Comparison of ENCODE assay signal across 16 mouse cellular contexts in the genomic region with DNA sequence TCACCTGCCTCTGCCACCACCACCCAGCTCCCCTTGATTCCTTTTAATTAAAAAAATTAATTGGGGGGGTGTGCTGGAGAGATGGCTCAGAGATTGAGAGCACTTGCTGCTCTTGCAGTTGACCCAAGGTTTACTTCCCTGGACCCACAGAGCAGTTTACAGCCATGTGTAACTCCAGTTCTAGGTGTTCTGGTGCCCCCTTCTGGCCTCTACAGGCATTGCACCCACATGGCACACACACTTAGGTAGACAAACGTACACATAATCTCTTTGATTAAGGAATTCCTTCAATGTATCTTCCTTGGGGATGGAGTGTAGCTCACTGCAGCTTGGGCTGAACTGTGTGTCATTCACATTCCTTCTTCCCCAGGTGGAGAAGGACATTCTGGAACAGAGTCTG. TPM values are rescaled to one million over a fixed set of nuclear protein-coding genes. Genes with fewer than 3 reads are reported as not detected.
DNase-seq lines count a peak whose midpoint lies in the region; ATAC-seq and TF ChIP-seq lines count a peak whose summit lies in the region.
"Had no signal": no experiment of that assay in that cellular context is flagged by ENCODE, and none has a peak within 500 bp of the region (broad histone marks: within the 10 kb centered on the region; RNA-seq: fewer than 3 reads in every experiment).

No protein-coding gene starts in this region.

- no peak for TF ChIP-seq EP300 in ES-Bruce4 (IDR thresholded peaks at IDR 0.05; ENCODE audit: insufficient read depth, low read depth, low read length)

- no peak overlapping the region for H3K4me3 ChIP-seq in left cerebral cortex, adult 2 months
- no peak overlapping the region for H3K4me3 ChIP-seq in ES-Bruce4 (ENCODE audit: low read depth, low read length)
- no peak overlapping the region for H3K4me3 ChIP-seq in forebrain, embryonic 14.5 days (ENCODE audit: low read depth, low read length)
- H3K4me3 ChIP-seq: heart, embryonic 15.5 days; megakaryocyte, embryonic 14.5 days had no signal

- intact Hi-C loops in left cerebral cortex, adult 2 months (cut with DNase I), result loop anchor here (10.0 kb wide), 1 partner anchor 250 kb away; no protein-coding TSS in a partner anchor
- intact Hi-C loops in left cerebral cortex, postnatal 25 days (cut with DNase I), result no loop called here

- no peak overlapping the region for H3K9ac ChIP-seq in ES-Bruce4 (ENCODE audit: low read depth, poor library complexity, severe bottlenecking)
- no peak overlapping the region for H3K9ac ChIP-seq in forebrain, embryonic 14.5 days (ENCODE audit: low read length)
- H3K9ac ChIP-seq: heart, embryonic 15.5 days had no signal

- no peaks in the 10 kb centered on the region for H3K36me3 ChIP-seq in ES-Bruce4 (ENCODE audit: control insufficient read depth, insufficient read depth, low read length, poor library complexity, severe bottlenecking)
- no peaks in the 10 kb centered on the region for H3K36me3 ChIP-seq in forebrain, embryonic 14.5 days (ENCODE audit: control insufficient read depth, insufficient read depth, low read length)
- H3K36me3 ChIP-seq: heart, embryonic 15.5 days had no signal

- no peaks in the 10 kb centered on the region for H3K27me3 ChIP-seq in ES-Bruce4 (ENCODE audit: control insufficient read depth, insufficient read depth, low read length, poor library complexity, severe bottlenecking)
- no peaks in the 10 kb centered on the region for H3K27me3 ChIP-seq in forebrain, embryonic 14.5 days (replicated peaks; ENCODE audit: control insufficient read depth, insufficient read depth, low read length)

- no peak for ATAC-seq in forebrain, embryonic 14.5 days

- no peak for DNase-seq in left cerebral cortex, adult 2 months (ENCODE audit: extremely low spot score in 1 of 2, low spot score in 2 of 2)
- DNase-seq in left cerebral cortex, postnatal 25 days (ENCODE audit: low spot score in 2 of 2), result no peak
- DNase-seq in A20 (ENCODE audit: low read depth, low spot score), result peak; percentile 27
- DNase-seq in induced T-regulatory cell, adult 2 months (ENCODE audit: low read depth), result peak; percentile 29
- DNase-seq in lung, postnatal 36 days, result no peak
- DNase-seq in forebrain, embryonic 14.5 days (ENCODE audit: low spot score), result no peak
- DNase-seq: adrenal gland, adult 2 months; cerebellum, postnatal 10 days; kidney, postnatal 14 days; left cerebral cortex, postnatal 4 days; lung, adult 18-20 months; thymus, adult 18-20 months had no signal

- no peak overlapping the region for H3K27ac ChIP-seq in left cerebral cortex, adult 2 months
- no peak overlapping the region for H3K27ac ChIP-seq in ES-Bruce4 (ENCODE audit: insufficient read depth, low read length)
- H3K27ac ChIP-seq in forebrain, embryonic 14.5 days (ENCODE audit: low read depth, low read length), result no peak overlapping the region
- H3K27ac ChIP-seq: heart, embryonic 15.5 days had no signal

- TF ChIP-seq POLR2A in ES-Bruce4 (IDR thresholded peaks at IDR 0.05; ENCODE audit: insufficient read depth, low read length), result no peak

- no peak overlapping the region for H3K4me2 ChIP-seq in forebrain, embryonic 14.5 days (ENCODE audit: low read length)
- H3K4me2 ChIP-seq: heart, embryonic 15.5 days had no signal

- TF ChIP-seq CTCF in left cerebral cortex, adult 2 months (IDR thresholded peaks at IDR 0.05), result peak; percentile 10
- peak; percentile 28 for TF ChIP-seq CTCF in ES-Bruce4 (IDR thresholded peaks at IDR 0.05; ENCODE audit: low read depth, low read length)

- peaks cover 3% of the 10 kb centered on the region; the same call in 1 of the 2 replicates for H3K9me3 ChIP-seq in ES-Bruce4 (replicated peaks; ENCODE audit: control insufficient read depth, insufficient read depth, low read length, poor library complexity, severe bottlenecking)
- no peaks in the 10 kb centered on the region for H3K9me3 ChIP-seq in forebrain, embryonic 14.5 days (replicated peaks; ENCODE audit: control insufficient read depth, low read length)
- H3K9me3 ChIP-seq: heart, embryonic 15.5 days had no signal

- 91% methylated on average over 1 of the region's 1 CpGs for WGBS in forebrain, embryonic 14.5 days

- no peaks in the 10 kb centered on the region for H3K4me1 ChIP-seq in ES-Bruce4 (ENCODE audit: control insufficient read depth, insufficient read depth, low read length)
- H3K4me1 ChIP-seq in forebrain, embryonic 14.5 days (ENCODE audit: control insufficient read depth, insufficient read depth, low read length), result no peaks in the 10 kb centered on the region
- H3K4me1 ChIP-seq: heart, embryonic 15.5 days had no signal

RNA-seq across cellular contexts. Expression of a gene that starts 17.5 kb away (rescaled TPM):
- total RNA-seq in left cerebral cortex, adult 2 months (2021), result under 1 TPM; 0.19 to 0.27 TPM
- total RNA-seq in left cerebral cortex, postnatal 25 days (2021), result under 1 TPM; 0.14 to 0.18 TPM
- polyA plus RNA-seq in ES-Bruce4 (2011; ENCODE audit: insufficient read depth, insufficient read length, low read depth, missing spikeins), result not detected in 2 replicates
- polyA plus RNA-seq in forebrain, embryonic 14.5 days (2014; fragmentation: Nextera tagmentation; extraction: Ambion mirVana), result 0.09 and 0.15 TPM in 2 replicates
- total RNA-seq: monocyte, adult 5-6 weeks had no signal

RNA-seq across cellular contexts. Expression of a gene that starts 25.2 kb away (rescaled TPM):
- 10 to 100 TPM; 68.7 to 78.6 TPM for total RNA-seq in left cerebral cortex, adult 2 months (2021)
- total RNA-seq in left cerebral cortex, postnatal 25 days (2021), result 10 to 100 TPM; 72.1 to 79.0 TPM
- polyA plus RNA-seq in ES-Bruce4 (2011; ENCODE audit: insufficient read depth, insufficient read length, low read depth, missing spikeins), result 257 and 268 TPM in 2 replicates
- polyA plus RNA-seq in forebrain, embryonic 14.5 days (2014; fragmentation: Nextera tagmentation; extraction: Ambion mirVana), result 293 and 315 TPM in 2 replicates

RNA-seq across cellular contexts. Expression of a gene that starts 30.3 kb away (rescaled TPM):
- 1 to 10 TPM; 4.6 to 5.0 TPM for total RNA-seq in left cerebral cortex, adult 2 months (2021)
- 1 to 10 TPM; 3.9 to 4.4 TPM for total RNA-seq in left cerebral cortex, postnatal 25 days (2021)
- polyA plus RNA-seq in ES-Bruce4 (2011; ENCODE audit: insufficient read depth, insufficient read length, low read depth, missing spikeins), result 3.3 and 4.0 TPM in 2 replicates
- 2.7 TPM in 2 replicates for polyA plus RNA-seq in forebrain, embryonic 14.5 days (2014; fragmentation: Nextera tagmentation; extraction: Ambion mirVana)

RNA-seq across cellular contexts. Expression of a gene that starts 30.3 kb away (rescaled TPM):
- 1 to 10 TPM; 3.9 TPM for total RNA-seq in left cerebral cortex, adult 2 months (2021)
- 1 to 10 TPM; 4.5 TPM for total RNA-seq in left cerebral cortex, postnatal 25 days (2021)
- 9.2 and 10.0 TPM in 2 replicates for polyA plus RNA-seq in ES-Bruce4 (2011; ENCODE audit: insufficient read depth, insufficient read length, low read depth, missing spikeins)
- polyA plus RNA-seq in forebrain, embryonic 14.5 days (2014; fragmentation: Nextera tagmentation; extraction: Ambion mirVana), result 2.5 and 3.8 TPM in 2 replicates

RNA-seq across cellular contexts. Expression of a gene that starts 57.4 kb away (rescaled TPM):
- total RNA-seq in left cerebral cortex, adult 2 months (2021), result 100 to 1,000 TPM; 241 to 268 TPM
- total RNA-seq in left cerebral cortex, postnatal 25 days (2021), result 100 to 1,000 TPM; 232 to 233 TPM
- polyA plus RNA-seq in ES-Bruce4 (2011; ENCODE audit: insufficient read depth, insufficient read length, low read depth, missing spikeins), result 42.3 and 50.4 TPM in 2 replicates
- polyA plus RNA-seq in forebrain, embryonic 14.5 days (2014; fragmentation: Nextera tagmentation; extraction: Ambion mirVana), result 28.3 and 45.5 TPM in 2 replicates

Comparison
In these comparisons a context has a peak if more than half of its experiments do, and no peak if none do; other contexts are left out.
1. DNase-seq: peak in A20 (single experiment) and induced T-regulatory cell, adult 2 months (single experiment); none in left cerebral cortex, adult 2 months (0 of 2), left cerebral cortex, postnatal 25 days (0 of 2), lung, postnatal 36 days (single experiment) and forebrain, embryonic 14.5 days (single experiment).